Mouse (Mus musculus): ENCODE measurements around the gene Kcnh1. TPM values are rescaled to one million over a fixed set of nuclear protein-coding genes. Genes with fewer than 3 reads are reported as not detected.

The Kcnh1 gene
- polyA plus RNA-seq, 1 experiment, result 0.51 TPM

DNA sequence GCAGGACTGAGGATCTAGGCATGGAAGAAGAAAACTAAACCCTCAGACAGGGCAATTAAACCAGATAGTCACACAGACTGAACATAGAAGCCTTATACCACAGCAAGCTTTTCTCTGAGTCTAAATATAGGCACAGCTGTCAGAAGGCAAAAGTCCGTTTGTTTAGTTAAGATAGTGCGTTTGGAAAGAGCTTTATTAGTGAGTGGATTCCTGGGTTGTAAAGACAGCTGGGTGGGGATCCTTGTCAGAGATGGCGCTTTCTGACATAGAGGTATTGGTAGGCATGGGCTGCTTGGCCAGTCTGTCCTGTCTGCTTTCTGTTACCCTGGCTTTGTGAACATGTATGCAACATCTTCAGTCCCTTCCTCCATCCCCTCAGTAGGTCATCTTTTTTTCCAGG lies 266.5 kb downstream of the Kcnh1 start:
- no peak for DNase-seq (ENCODE audit: low read depth)

DNA sequence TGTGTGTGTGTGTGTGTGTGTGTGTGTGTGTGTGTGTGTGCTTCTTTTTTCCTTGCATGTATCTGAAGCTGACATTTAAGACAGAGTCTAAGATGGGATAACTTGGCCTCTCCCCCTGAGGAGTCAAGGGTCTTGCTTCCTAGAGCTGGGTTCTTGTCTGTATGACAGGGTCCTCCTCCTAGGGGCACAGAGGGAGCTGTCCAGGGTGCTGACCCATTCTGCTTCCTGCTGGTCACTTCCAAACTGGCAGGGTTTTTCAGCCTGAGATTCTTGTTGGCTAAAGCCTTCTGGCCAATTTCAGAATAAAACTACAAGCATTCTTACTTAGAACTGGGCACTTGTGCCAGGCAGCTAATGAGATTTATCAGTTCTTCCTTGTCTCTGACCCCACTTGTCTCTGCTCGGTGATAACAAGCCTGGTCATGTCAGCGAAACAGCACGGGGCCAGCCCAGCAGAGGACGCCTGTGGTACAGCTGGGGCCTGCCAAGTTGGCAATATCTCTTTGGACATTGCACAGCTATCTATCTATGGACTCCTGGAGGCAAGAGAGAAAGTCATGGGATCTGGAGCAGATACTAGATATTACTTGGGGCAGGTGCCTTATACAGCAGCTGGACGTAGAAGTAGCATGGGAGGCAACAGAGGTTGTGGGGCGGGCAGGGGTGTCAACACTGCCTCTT lies 267.1 kb downstream of the Kcnh1 start:
- no peak for DNase-seq (ENCODE audit: low read depth)

DNA sequence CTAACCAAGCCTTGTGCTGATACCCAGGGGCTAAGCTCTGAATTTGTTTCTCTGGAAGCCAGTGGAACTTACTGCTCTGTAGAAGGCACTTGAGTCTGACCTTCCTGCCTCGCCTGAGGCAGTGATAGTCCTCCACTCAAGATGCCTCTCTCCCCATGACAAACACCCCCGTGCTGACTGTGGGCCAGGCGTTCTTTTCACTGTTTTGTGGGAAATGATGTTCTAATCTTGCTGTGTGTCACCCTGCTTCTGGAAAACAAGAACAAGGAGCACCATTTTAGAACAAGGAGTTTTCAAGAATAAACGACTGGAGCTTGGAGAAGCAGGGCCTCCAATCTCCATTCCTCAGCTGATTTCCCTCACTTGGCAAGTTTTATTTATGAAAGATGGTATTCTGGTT lies 273.2 kb downstream of the Kcnh1 start:
- no peak for DNase-seq (ENCODE audit: low read depth)

- no peak for DNase-seq (ENCODE audit: low read depth)
Measured at GRCm38 (mm10) chr1:192472366-192472765, 281.8 kb downstream of the Kcnh1 start.

DNA sequence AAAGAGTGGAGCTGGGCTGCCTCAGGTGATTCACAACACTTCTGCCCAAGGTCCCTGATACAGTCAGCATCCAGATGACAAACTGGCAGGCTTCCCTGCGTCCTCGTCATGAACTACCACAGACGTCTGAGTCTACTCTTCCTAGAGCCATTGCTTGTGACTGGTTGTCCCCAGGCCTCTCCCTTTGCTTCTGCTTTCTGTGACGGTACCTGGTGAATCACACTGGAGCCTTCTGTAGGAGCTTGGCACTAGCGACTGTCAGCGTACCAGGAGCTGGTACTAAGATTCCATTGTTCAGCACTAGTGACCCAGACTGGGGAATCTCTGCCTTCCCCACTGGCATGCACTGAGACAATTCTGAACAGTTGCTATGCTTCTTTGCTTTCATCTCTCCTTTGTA lies 282.6 kb downstream of the Kcnh1 start:
- DNase-seq (ENCODE audit: low read depth), result no peak

GRCm38 (mm10) chr1:192476704-192477103 lies 286.1 kb downstream of the Kcnh1 start:
- no peak for DNase-seq (ENCODE audit: low read depth)

DNA sequence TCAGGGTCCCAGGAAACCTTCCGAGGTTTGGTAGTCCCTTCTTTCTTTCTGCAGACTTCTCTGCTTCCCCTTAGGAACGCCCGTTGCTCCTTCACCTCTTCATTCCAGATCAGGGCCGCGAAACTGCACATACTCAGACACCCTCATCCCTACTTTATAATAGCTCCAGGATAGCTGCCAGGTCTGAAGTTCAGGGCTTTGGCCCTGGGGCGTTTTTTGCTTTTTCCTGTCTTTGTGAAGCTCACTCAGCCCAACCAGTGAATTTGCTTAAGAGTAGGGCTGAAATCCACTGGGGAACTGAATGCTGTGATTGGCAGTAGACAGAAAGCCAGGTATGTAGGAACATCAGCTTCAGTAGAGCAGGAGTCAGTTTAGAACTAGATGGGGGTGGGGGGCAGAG lies 287.0 kb downstream of the Kcnh1 start:
- DNase-seq (ENCODE audit: low read depth), result no peak

GRCm38 (mm10) chr1:192478176-192478575 lies 287.6 kb downstream of the Kcnh1 start:
- DNase-seq (ENCODE audit: low read depth), result no peak

DNA sequence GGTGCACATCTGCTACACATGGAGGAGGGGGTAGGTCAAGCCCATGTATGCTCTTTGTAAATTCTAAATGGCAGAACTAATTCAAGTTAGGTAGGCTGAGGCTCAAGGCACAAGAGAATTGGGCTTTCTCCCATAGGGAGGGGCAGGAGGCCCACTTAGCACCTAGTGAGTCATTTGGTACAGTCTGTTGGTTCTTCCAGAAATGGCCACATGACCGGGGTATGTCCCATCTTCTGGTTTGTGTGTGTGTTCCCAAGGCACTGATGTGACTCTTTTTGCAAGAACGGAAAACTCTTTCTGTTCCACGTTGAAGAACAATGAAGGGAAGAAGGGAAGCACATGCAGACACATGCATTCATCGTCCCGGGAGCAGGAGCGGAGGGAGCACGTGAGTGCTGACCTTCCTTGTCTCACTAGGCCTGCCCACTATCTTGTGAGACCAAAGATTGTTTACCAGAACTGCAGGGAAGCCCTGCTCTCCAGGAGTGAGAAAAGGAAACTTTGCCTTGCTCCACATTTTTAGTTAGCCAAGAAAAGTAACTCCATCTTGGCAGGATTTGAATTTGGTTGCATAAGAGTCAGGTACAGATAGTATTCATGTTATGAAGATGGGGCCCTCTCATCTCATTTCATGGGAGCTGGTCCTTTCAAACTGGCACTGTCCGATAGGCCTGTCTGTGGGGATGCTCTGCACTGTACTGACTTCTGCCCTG lies 289.7 kb downstream of the Kcnh1 start:
- no peak for DNase-seq (ENCODE audit: low read depth)

GRCm38 (mm10) chr1:192481446-192481845 lies 290.9 kb downstream of the Kcnh1 start:
- DNase-seq (ENCODE audit: low read depth), result no peak

DNA sequence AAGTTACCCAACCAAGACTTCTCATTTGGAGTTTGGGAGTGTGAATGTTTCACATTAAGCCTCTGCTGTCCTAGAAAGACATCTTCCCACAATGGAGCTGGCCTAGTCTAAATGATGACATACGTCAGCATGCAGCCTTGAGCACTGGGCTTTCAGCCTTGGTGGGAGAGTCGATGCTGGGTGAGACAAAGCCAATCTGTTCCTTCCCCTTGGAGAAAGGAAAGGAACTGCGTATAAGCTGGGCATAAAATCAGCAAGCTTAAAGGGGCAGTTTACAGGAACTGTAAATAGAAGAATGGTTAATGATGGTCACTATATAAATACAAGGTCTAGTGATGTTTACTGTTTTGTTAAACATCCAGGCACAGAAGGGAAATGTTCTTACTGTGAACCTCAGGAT lies 294.5 kb downstream of the Kcnh1 start:
- no peak for DNase-seq (ENCODE audit: low read depth)

GRCm38 (mm10) chr1:192487571-192487970 lies 297.0 kb downstream of the Kcnh1 start:
- DNase-seq (ENCODE audit: low read depth), result no peak

DNA sequence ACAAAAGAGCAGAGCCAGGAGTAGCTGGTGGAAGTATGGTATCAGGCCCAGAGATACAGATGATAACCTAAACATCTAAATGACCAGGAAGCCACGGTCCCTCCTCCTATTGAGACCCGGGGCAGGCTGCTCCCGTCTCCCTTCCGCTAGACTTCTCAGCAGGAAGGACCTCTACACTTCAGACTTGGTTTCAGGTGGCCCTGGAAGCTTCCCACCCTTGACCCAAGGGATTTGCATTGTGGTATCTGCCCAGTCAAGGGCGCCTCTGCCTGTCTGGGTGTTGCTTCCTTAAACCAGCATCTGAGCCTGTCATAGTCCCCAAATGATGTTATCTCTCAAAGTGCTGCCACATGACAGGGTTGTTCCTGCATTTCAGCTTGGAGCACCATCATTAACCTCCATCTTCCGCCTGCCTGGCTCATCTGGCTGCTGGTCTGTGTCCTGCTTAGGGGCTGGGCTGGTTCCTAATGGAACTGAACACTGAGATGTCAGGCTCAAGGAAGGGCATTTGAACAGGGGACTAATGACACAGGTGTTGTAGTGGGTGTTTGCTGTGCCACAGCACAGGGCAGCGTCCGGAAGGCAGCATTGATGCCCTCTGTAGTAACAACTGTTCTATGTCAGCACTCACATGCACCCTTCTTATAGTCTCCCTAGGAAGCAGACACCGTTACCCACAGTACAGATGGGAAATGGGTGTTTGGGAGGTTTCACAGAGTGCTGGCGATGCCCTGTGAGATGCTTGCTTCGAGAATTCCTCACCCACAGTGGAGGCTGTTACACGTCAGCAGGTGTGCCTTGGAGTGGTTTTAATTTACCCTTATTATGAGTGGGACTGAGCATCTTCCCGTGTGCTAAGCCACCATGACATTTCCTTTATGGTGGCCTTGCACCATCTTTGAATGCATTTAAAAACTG lies 299.6 kb downstream of the Kcnh1 start:
- no peak for DNase-seq (ENCODE audit: low read depth)

DNA sequence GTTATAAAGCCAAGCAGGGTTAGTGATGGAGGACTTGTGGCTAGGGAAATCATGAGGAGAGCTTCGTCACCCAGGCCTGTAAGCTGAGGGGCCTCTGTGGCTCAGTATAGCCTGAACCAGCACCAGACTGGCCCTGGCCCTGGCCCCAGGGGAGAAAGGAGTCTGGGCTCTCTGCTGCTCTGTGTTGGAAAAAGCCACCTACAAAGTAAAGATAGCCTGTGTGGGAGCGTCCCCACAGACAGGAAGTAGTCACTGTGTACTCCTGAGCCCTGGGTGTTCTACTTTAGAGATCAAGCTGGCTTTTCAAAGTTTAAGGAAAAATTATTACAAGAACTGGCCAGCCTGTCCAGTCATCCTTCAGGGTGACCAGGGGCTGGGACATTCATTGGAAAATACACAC lies 306.9 kb downstream of the Kcnh1 start:
- no peak for DNase-seq (ENCODE audit: low read depth)

DNA sequence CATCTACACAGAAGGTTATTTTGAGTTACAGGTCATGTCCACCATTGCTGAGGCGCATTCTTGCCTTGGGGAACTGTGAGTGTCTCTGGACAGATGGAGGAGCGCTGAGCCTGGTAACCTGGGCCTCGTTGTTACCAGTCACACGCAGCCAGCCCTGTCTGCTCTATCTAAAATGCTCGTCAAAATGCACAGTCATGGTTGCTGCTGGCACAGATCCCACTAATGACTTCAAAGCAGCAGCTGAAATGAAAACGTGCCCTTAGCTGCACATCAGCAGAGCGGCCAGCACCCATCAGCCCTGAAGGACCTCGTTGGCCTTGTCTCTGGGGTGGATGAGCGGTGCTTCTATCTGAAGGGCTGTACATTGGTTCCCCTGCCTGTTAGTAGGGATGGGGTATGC lies 311.4 kb downstream of the Kcnh1 start:
- DNase-seq (ENCODE audit: low read depth), result no peak

DNA sequence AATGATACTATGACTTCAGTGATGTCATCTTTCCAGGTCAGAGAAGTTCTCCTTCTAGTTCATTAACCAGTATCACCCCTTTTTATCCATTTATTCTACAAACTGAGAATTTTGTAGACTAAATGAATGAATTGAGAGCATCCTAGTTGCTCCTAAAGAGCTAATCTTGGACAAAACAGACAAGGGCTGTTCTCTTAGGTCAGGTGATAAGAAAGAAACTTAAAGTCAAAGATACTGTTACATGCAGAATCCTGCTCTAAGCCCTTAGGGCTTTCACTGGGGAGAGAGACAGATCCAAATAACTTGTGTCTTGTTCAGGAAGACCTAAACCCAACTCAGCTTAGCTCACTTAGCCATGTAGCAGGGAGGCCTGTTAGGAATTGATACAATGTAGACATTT lies 312.3 kb downstream of the Kcnh1 start:
- no peak for DNase-seq (ENCODE audit: low read depth)

DNA sequence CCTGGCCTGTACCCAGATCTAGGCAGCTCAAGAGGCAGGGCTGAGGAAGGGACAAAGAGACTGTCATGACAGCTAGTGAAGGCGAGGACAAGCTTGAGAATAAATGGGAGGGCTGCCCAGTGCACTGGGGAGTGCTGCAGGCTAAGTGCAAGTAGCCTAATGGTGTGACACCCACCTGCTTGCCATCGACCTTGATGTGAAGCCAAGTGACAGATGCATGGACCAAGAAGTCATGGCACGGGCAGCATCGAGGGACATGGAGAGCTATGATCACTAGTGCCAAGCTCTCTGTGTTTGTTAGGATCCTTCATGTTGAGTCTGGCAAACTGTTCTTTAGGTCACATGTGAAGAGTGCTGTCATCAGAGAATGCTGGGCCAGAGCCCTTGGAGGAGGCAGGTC lies 313.1 kb downstream of the Kcnh1 start:
- DNase-seq (ENCODE audit: low read depth), result no peak

DNA sequence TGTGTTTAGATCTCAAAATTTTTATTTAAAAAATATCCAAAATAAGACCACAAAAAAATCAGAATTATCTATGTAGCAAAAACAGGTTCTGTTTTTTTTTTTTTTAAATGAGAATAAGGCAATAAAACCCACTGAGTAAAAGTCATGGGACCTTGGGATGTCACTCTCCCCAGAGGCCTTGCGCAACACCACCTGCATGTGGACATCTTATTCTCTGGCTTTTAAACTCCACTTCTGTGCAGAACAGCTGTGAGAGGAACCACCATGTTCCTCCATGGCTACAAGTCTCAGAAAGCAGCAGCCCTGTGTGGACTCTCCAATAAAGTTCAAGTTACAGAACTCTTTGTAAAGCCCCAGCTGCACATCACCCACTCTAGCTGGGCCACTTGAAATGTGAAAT lies 322.2 kb downstream of the Kcnh1 start:
- no peak for DNase-seq (ENCODE audit: low read depth)

GRCm38 (mm10) chr1:192515373-192515772 lies 324.8 kb downstream of the Kcnh1 start:
- no peak for DNase-seq (ENCODE audit: low read depth)

GRCm38 (mm10) chr1:192519713-192520112 lies 329.1 kb downstream of the Kcnh1 start:
- DNase-seq (ENCODE audit: low read depth), result no peak

GRCm38 (mm10) chr1:192520836-192521435 lies 330.4 kb downstream of the Kcnh1 start:
- DNase-seq (ENCODE audit: low read depth), result no peak
